28 mouse cellular contexts compared by ENCODE assay signal in the genomic region with DNA sequence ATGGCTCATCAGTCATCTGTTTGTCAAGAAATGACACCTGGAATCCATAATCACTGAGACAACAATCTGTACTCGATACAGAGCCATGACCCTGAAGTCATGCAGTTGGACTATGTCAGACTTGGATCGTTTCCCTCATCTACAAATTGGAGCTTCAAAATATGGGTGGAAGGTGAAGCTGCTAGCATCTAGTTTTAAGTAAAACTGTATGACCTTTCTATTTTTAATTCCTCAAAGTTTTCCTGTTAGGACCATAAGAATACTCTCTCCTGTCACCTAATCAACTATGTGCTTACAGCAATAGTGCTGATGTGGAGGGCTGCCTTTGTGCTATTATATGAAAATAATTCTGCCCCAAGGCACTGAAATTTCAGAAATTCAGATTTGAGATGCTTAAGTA.
DNase-seq lines count a peak whose midpoint lies in the region; ATAC-seq lines count a peak whose summit lies in the region.
"Had no signal": no experiment of that assay in that cellular context is flagged by ENCODE, and none has a peak within 500 bp of the region (broad histone marks: within the 10 kb centered on the region; RNA-seq: fewer than 3 reads in every experiment).

No protein-coding gene starts in this region.

- no peaks in the 10 kb centered on the region for H3K27me3 ChIP-seq in lung, embryonic 15.5 days
- H3K27me3 ChIP-seq: embryonic facial prominence, embryonic 13.5 days; forebrain, embryonic 12.5 days; heart, embryonic 12.5 days; heart, embryonic 15.5 days; hindbrain, embryonic 13.5 days had no signal

- H3K9me3 ChIP-seq in lung, embryonic 15.5 days, result no peaks in the 10 kb centered on the region
- H3K9me3 ChIP-seq: embryonic facial prominence, embryonic 10.5 days; embryonic facial prominence, embryonic 13.5 days; forebrain, embryonic 12.5 days; heart, embryonic 12.5 days; heart, embryonic 15.5 days; hindbrain, embryonic 10.5 days; hindbrain, embryonic 13.5 days had no signal

- no peak for DNase-seq in lung, postnatal 4 days
- DNase-seq in lung, postnatal 10 days, result peak; percentile 15
- DNase-seq in heart, adult 8-10 months (ENCODE audit: low spot score), result no peak
- no peak for DNase-seq in gastrocnemius, postnatal 14 days
- DNase-seq: adrenal gland, adult 2 months; adrenal gland, postnatal 14 days; cerebellum, adult 11-12 months; cerebellum, adult 8-10 months; cerebellum, postnatal 10 days; cerebellum, postnatal 36 days; embryo, embryonic 11 days; gastrocnemius, postnatal 10 days; heart, adult 11 months; heart, postnatal 10 days; heart, postnatal 36 days had no signal

- peak; percentile 46; the same call in 1 of the 2 replicates for ATAC-seq in lung, embryonic 15.5 days (ENCODE audit: borderline replicate concordance, extremely low read depth, low FRiP score, low TSS enrichment)
- ATAC-seq: CD4-positive, CD25-positive, alpha-beta regulatory T cell, adult 4 months; forebrain, embryonic 16.5 days; hindbrain, embryonic 16.5 days had no signal

- intact Hi-C loops in gastrocnemius, postnatal 14 days (cut with DNase I; ENCODE audit: low total_unique reads), result no loop called here

- H3K9ac ChIP-seq in lung, embryonic 15.5 days, result no peak overlapping the region
- H3K9ac ChIP-seq: embryonic facial prominence, embryonic 13.5 days; forebrain, embryonic 12.5 days; heart, embryonic 12.5 days; heart, embryonic 15.5 days; hindbrain, embryonic 13.5 days had no signal

- no peak overlapping the region for H3K4me2 ChIP-seq in lung, embryonic 15.5 days
- H3K4me2 ChIP-seq: embryonic facial prominence, embryonic 13.5 days; forebrain, embryonic 12.5 days; heart, embryonic 12.5 days; heart, embryonic 15.5 days; hindbrain, embryonic 13.5 days had no signal

- H3K36me3 ChIP-seq in lung, embryonic 15.5 days, result no peaks in the 10 kb centered on the region
- H3K36me3 ChIP-seq: embryonic facial prominence, embryonic 10.5 days; embryonic facial prominence, embryonic 13.5 days; forebrain, embryonic 12.5 days; heart, embryonic 12.5 days; heart, embryonic 15.5 days; hindbrain, embryonic 10.5 days; hindbrain, embryonic 13.5 days had no signal

- WGBS in lung, embryonic 15.5 days, result 28% methylated on average over 2 of the region's 2 CpGs

- no peak overlapping the region for H3K4me3 ChIP-seq in lung, embryonic 15.5 days
- H3K4me3 ChIP-seq in brown adipose tissue, adult 24 weeks (ENCODE audit: insufficient read depth, low read depth, low read length), result no peak overlapping the region
- H3K4me3 ChIP-seq: embryonic facial prominence, embryonic 10.5 days; embryonic facial prominence, embryonic 13.5 days; erythroblast, embryonic 14.5 days; forebrain, embryonic 12.5 days; heart, embryonic 12.5 days; heart, embryonic 15.5 days; hindbrain, embryonic 10.5 days; hindbrain, embryonic 13.5 days had no signal

- no peaks in the 10 kb centered on the region for H3K4me1 ChIP-seq in lung, embryonic 15.5 days
- H3K4me1 ChIP-seq in brown adipose tissue, adult 24 weeks (ENCODE audit: control insufficient read depth, insufficient read depth, insufficient read length, low read length), result peaks cover 3% of the 10 kb centered on the region
- H3K4me1 ChIP-seq: embryonic facial prominence, embryonic 10.5 days; embryonic facial prominence, embryonic 13.5 days; forebrain, embryonic 12.5 days; heart, embryonic 12.5 days; heart, embryonic 15.5 days; hindbrain, embryonic 10.5 days; hindbrain, embryonic 13.5 days had no signal

- H3K27ac ChIP-seq in lung, embryonic 15.5 days, result no peak overlapping the region
- H3K27ac ChIP-seq in brown adipose tissue, adult 24 weeks (replicated peaks; ENCODE audit: low read depth, low read length), result peak overlapping the region; percentile 11; the same call in 1 of the 2 replicates
- H3K27ac ChIP-seq: embryonic facial prominence, embryonic 10.5 days; embryonic facial prominence, embryonic 13.5 days; forebrain, embryonic 12.5 days; heart, embryonic 15.5 days; hindbrain, embryonic 10.5 days; hindbrain, embryonic 13.5 days had no signal
